Mouse (Mus musculus) hindbrain, embryonic 15.5 days (tissue): Measurements from ENCODE around the gene Cyp1a2. TPM values are rescaled to one million over a fixed set of nuclear protein-coding genes. Genes with fewer than 3 reads are reported as not detected.

Source experiments
- ATAC-seq: fragments of 200-750 bp; cut with Nextera tagmentation; 2 replicates; pipeline ENCODE4 v1.8.0; 2017; ENCODE audit warnings: low read depth, moderate number of reproducible peaks, moderate TSS enrichment; ENCODE audit not compliant: low FRiP score
- H3K27ac ChIP-seq: fragments of 300-500 bp; sonication (generic); replicated peaks from 2 replicates; pipeline ENCODE4 v1.5.1; 2015; ENCODE audit warnings: mild to moderate bottlenecking, inconsistent platforms
- H3K27me3 ChIP-seq: fragments of 300-500 bp; sonication (generic); 2 replicates; pipeline ENCODE4 v1.6.1; 2015; ENCODE audit warnings: control low read depth, inconsistent platforms
- H3K36me3 ChIP-seq: fragments of 300-500 bp; sonication (generic); 2 replicates; pipeline ENCODE4 v1.6.1; 2015; ENCODE audit warnings: control low read depth, inconsistent platforms
- H3K4me1 ChIP-seq: fragments of 300-500 bp; sonication (generic); replicated peaks from 2 replicates; pipeline ENCODE4 v1.6.1; 2015; ENCODE audit warnings: control low read depth, inconsistent platforms
- H3K4me2 ChIP-seq: fragments of 300-500 bp; sonication (generic); 2 replicates; pipeline ENCODE4 v1.6.1; 2015; ENCODE audit warnings: moderate library complexity, mild to moderate bottlenecking, inconsistent platforms
- H3K4me3 ChIP-seq: fragments of 300-500 bp; sonication (generic); 2 replicates; pipeline ENCODE4 v1.5.1; 2015; ENCODE audit warnings: mild to moderate bottlenecking, inconsistent platforms
- H3K9ac ChIP-seq: fragments of 300-500 bp; sonication (generic); 2 replicates; pipeline ENCODE4 v1.6.1; 2015; ENCODE audit warnings: inconsistent platforms
- H3K9me3 ChIP-seq: fragments of 300-500 bp; sonication (generic); 2 replicates; pipeline ENCODE4 v1.6.1; 2016; ENCODE audit warnings: control low read depth, inconsistent platforms
- WGBS: fragments of 180-500 bp; shearing (Covaris S2); methylation state at CpG from one replicate; pipeline ENCODE4 v1.1.7; 2015; 5-methylcytosine and 5-hydroxymethylcytosine counted together
- polyA plus RNA-seq: library from polyadenylated mRNA; unstranded; fragments of >200 nt; fragmentation: Nextera tagmentation; extraction: Ambion mirVana; gene quantifications from 2 replicates; pipeline ENCODE4 v1.2.1, GENCODE M21; 2015

The Cyp1a2 gene
- polyA plus RNA-seq, 1 experiment from 2014 or later = not detected

- no peak for ATAC-seq
- 92% methylated on average over 3 of the region's 3 CpGs for WGBS
Observed at GRCm38 (mm10) chr9:57669566-57669965, 13.9 kb downstream of the Cyp1a2 start.

GRCm38 (mm10) chr9:57668277-57668676, 15.2 kb downstream of the Cyp1a2 start:
- ATAC-seq = no peak
- H3K4me2 ChIP-seq = no peak overlapping the region
- no peaks in the 10 kb centered on the region for H3K4me1 ChIP-seq
- H3K9ac ChIP-seq = no peak overlapping the region
- no peaks in the 10 kb centered on the region for H3K36me3 ChIP-seq
- no peaks in the 10 kb centered on the region for H3K9me3 ChIP-seq
- 55% methylated on average over 1 of the region's 1 CpGs for WGBS
- no peak overlapping the region for H3K27ac ChIP-seq
- H3K27me3 ChIP-seq = no peaks in the 10 kb centered on the region
- H3K4me3 ChIP-seq = no peak overlapping the region

More at GRCm38 (mm10) chr9:57669566-57669965, 13.9 kb downstream of the Cyp1a2 start:
- no peak overlapping the region for H3K4me3 ChIP-seq
- H3K36me3 ChIP-seq = no peaks in the 10 kb centered on the region
- no peaks in the 10 kb centered on the region for H3K4me1 ChIP-seq
- H3K27me3 ChIP-seq = no peaks in the 10 kb centered on the region
- no peak overlapping the region for H3K27ac ChIP-seq
- no peaks in the 10 kb centered on the region for H3K9me3 ChIP-seq
- H3K4me2 ChIP-seq = no peak overlapping the region
- H3K9ac ChIP-seq = no peak overlapping the region

GRCm38 (mm10) chr9:57667817-57668216, 15.7 kb downstream of the Cyp1a2 start:
- H3K9ac ChIP-seq = no peak overlapping the region
- no peaks in the 10 kb centered on the region for H3K27me3 ChIP-seq
- H3K4me3 ChIP-seq = no peak overlapping the region
- H3K4me1 ChIP-seq = no peaks in the 10 kb centered on the region
- H3K27ac ChIP-seq = no peak overlapping the region
- no peaks in the 10 kb centered on the region for H3K9me3 ChIP-seq
- no peak for ATAC-seq
- no peaks in the 10 kb centered on the region for H3K36me3 ChIP-seq
- H3K4me2 ChIP-seq = no peak overlapping the region
- WGBS = 60% methylated on average over 11 of the region's 11 CpGs

GRCm38 (mm10) chr9:57667136-57667535, 16.4 kb downstream of the Cyp1a2 start:
- ATAC-seq = no peak
- no peak overlapping the region for H3K9ac ChIP-seq
- H3K4me2 ChIP-seq = no peak overlapping the region
- H3K9me3 ChIP-seq = no peaks in the 10 kb centered on the region
- H3K27ac ChIP-seq = no peak overlapping the region
- no peaks in the 10 kb centered on the region for H3K36me3 ChIP-seq
- no peaks in the 10 kb centered on the region for H3K27me3 ChIP-seq
- WGBS = 68% methylated on average over 3 of the region's 3 CpGs
- no peaks in the 10 kb centered on the region for H3K4me1 ChIP-seq
- no peak overlapping the region for H3K4me3 ChIP-seq

GRCm38 (mm10) chr9:57666536-57666935, 17.0 kb downstream of the Cyp1a2 start:
- Histone ChIP-seq H3K9me3 (no peaks in the 10 kb centered on the region), H3K36me3 (no peaks in the 10 kb centered on the region), H3K4me2 (no peak overlapping the region), H3K9ac (no peak overlapping the region), H3K4me1 (no peaks in the 10 kb centered on the region), H3K27me3 (no peaks in the 10 kb centered on the region), H3K27ac (no peak overlapping the region), H3K4me3 (no peak overlapping the region)
- WGBS = 89% methylated on average over 8 of the region's 8 CpGs
- no peak for ATAC-seq

GRCm38 (mm10) chr9:57664616-57665015, 18.9 kb downstream of the Cyp1a2 start:
- Histone ChIP-seq H3K36me3 (no peaks in the 10 kb centered on the region), H3K27me3 (no peaks in the 10 kb centered on the region), H3K4me1 (no peaks in the 10 kb centered on the region), H3K9ac (no peak overlapping the region), H3K4me2 (no peak overlapping the region), H3K4me3 (no peak overlapping the region), H3K27ac (no peak overlapping the region), H3K9me3 (no peaks in the 10 kb centered on the region)
- ATAC-seq = no peak
- 76% methylated on average over 7 of the region's 7 CpGs for WGBS

- H3K4me2 ChIP-seq = no peak overlapping the region
- no peak for ATAC-seq
- H3K4me1 ChIP-seq = no peaks in the 10 kb centered on the region
- WGBS = 74% methylated on average over 3 of the region's 3 CpGs
- no peaks in the 10 kb centered on the region for H3K36me3 ChIP-seq
- no peak overlapping the region for H3K27ac ChIP-seq
- H3K4me3 ChIP-seq = no peak overlapping the region
- no peak overlapping the region for H3K9ac ChIP-seq
- H3K9me3 ChIP-seq = no peaks in the 10 kb centered on the region
- no peaks in the 10 kb centered on the region for H3K27me3 ChIP-seq
Observed at GRCm38 (mm10) chr9:57661552-57661951, 22.0 kb downstream of the Cyp1a2 start.

GRCm38 (mm10) chr9:57660501-57660900, 23.0 kb downstream of the Cyp1a2 start:
- Histone ChIP-seq H3K9me3 (no peaks in the 10 kb centered on the region), H3K36me3 (no peaks in the 10 kb centered on the region), H3K27me3 (no peaks in the 10 kb centered on the region), H3K4me2 (no peak overlapping the region), H3K4me1 (peaks cover 7% of the 10 kb centered on the region), H3K27ac (no peak overlapping the region), H3K4me3 (no peak overlapping the region), H3K9ac (no peak overlapping the region)
- no peak for ATAC-seq
- 91% methylated on average over 6 of the region's 6 CpGs for WGBS

GRCm38 (mm10) chr9:57659774-57660173, 23.7 kb downstream of the Cyp1a2 start:
- H3K4me3 ChIP-seq = no peak overlapping the region
- H3K4me1 ChIP-seq = peaks cover 8% of the 10 kb centered on the region
- no peaks in the 10 kb centered on the region for H3K36me3 ChIP-seq
- no peaks in the 10 kb centered on the region for H3K27me3 ChIP-seq
- WGBS = 23% methylated on average over 4 of the region's 4 CpGs
- H3K4me2 ChIP-seq = no peak overlapping the region
- no peak overlapping the region for H3K27ac ChIP-seq
- no peak overlapping the region for H3K9ac ChIP-seq
- no peaks in the 10 kb centered on the region for H3K9me3 ChIP-seq
- ATAC-seq = peak; percentile 73; the same call in 1 of the 2 replicates

- peaks cover 8% of the 10 kb centered on the region for H3K4me1 ChIP-seq
- no peak overlapping the region for H3K4me2 ChIP-seq
- WGBS = 84% methylated on average over 4 of the region's 4 CpGs
- H3K4me3 ChIP-seq = no peak overlapping the region
- ATAC-seq = no peak
- no peaks in the 10 kb centered on the region for H3K27me3 ChIP-seq
- H3K36me3 ChIP-seq = no peaks in the 10 kb centered on the region
- no peak overlapping the region for H3K27ac ChIP-seq
- no peak overlapping the region for H3K9ac ChIP-seq
- H3K9me3 ChIP-seq = no peaks in the 10 kb centered on the region
Observed at GRCm38 (mm10) chr9:57658970-57659369, 24.5 kb downstream of the Cyp1a2 start.

GRCm38 (mm10) chr9:57657843-57658242, 25.7 kb downstream of the Cyp1a2 start:
- Histone ChIP-seq H3K9me3 (no peaks in the 10 kb centered on the region), H3K27ac (no peak overlapping the region), H3K4me3 (no peak overlapping the region), H3K36me3 (no peaks in the 10 kb centered on the region), H3K4me1 (peaks cover 8% of the 10 kb centered on the region), H3K9ac (no peak overlapping the region), H3K27me3 (no peaks in the 10 kb centered on the region), H3K4me2 (no peak overlapping the region)
- 66% methylated on average over 4 of the region's 4 CpGs for WGBS
- no peak for ATAC-seq

- no peak overlapping the region for H3K4me3 ChIP-seq
- H3K9me3 ChIP-seq = no peaks in the 10 kb centered on the region
- H3K9ac ChIP-seq = no peak overlapping the region
- no peak overlapping the region for H3K27ac ChIP-seq
- H3K4me2 ChIP-seq = no peak overlapping the region
- H3K36me3 ChIP-seq = no peaks in the 10 kb centered on the region
- H3K27me3 ChIP-seq = no peaks in the 10 kb centered on the region
- 84% methylated on average over 19 of the region's 19 CpGs for WGBS
- H3K4me1 ChIP-seq = peaks cover 8% of the 10 kb centered on the region
- no peak for ATAC-seq
Observed at GRCm38 (mm10) chr9:57656631-57657350, 26.7 kb downstream of the Cyp1a2 start.

- H3K9ac ChIP-seq = no peak overlapping the region
- no peaks in the 10 kb centered on the region for H3K9me3 ChIP-seq
- WGBS = 3% methylated on average over 11 of the region's 11 CpGs
- peak; percentile 78 for ATAC-seq
- no peak overlapping the region for H3K4me3 ChIP-seq
- H3K27me3 ChIP-seq = no peaks in the 10 kb centered on the region
- H3K4me1 ChIP-seq = peaks cover 11% of the 10 kb centered on the region
- H3K36me3 ChIP-seq = no peaks in the 10 kb centered on the region
- no peak overlapping the region for H3K27ac ChIP-seq
- H3K4me2 ChIP-seq = peak overlapping the region; percentile 49
Observed at GRCm38 (mm10) chr9:57655749-57656148, 27.8 kb downstream of the Cyp1a2 start.
